In genomic region chr9:46442739-46443181, GRCm38 (mm10) we compare ENCODE assay signal across 9 mouse cellular contexts.
DNase-seq lines count a peak whose midpoint lies in the region; ATAC-seq and TF ChIP-seq lines count a peak whose summit lies in the region.
"Had no signal": no experiment of that assay in that cellular context is flagged by ENCODE, and none has a peak within 500 bp of the region (broad histone marks: within the 10 kb centered on the region; RNA-seq: fewer than 3 reads in every experiment).

No protein-coding gene starts in this region.

- H3K27me3 ChIP-seq in kidney, embryonic 15.5 days: peaks cover 47% of the 10 kb centered on the region
- peaks cover 16% of the 10 kb centered on the region for H3K27me3 ChIP-seq in hindbrain, postnatal 0 days (ENCODE audit: insufficient read depth, low read length)
- peaks cover 41% of the 10 kb centered on the region for H3K27me3 ChIP-seq in neural tube, embryonic 12.5 days (replicated peaks)

- no peak for ATAC-seq in kidney, embryonic 15.5 days (replicated peaks; ENCODE audit: low FRiP score)
- ATAC-seq in hindbrain, postnatal 0 days: no peak
- peak; percentile 44; the same call in 1 of the 2 replicates for ATAC-seq in neural tube, embryonic 12.5 days (ENCODE audit: low FRiP score, low read depth)

- H3K9ac ChIP-seq in kidney, embryonic 15.5 days: no peak overlapping the region
- 0 out of 2 replicates have a peak overlapping the region, but pooled peaks have one; percentile 9 for H3K9ac ChIP-seq in hindbrain, postnatal 0 days (replicated peaks; ENCODE audit: low read length)
- H3K9ac ChIP-seq in neural tube, embryonic 12.5 days: 0 out of 2 replicates have a peak overlapping the region, but pooled peaks have one; percentile 22

- peaks cover 17% of the 10 kb centered on the region for H3K4me1 ChIP-seq in kidney, embryonic 15.5 days
- H3K4me1 ChIP-seq in hindbrain, postnatal 0 days (ENCODE audit: insufficient read depth, low read length): peaks cover 10% of the 10 kb centered on the region; the same call in 1 of the 2 replicates
- H3K4me1 ChIP-seq in neural tube, embryonic 12.5 days: peaks cover 12% of the 10 kb centered on the region

- H3K4me3 ChIP-seq in kidney, embryonic 15.5 days (replicated peaks): peak overlapping the region; percentile 34
- peak overlapping the region; percentile 27 for H3K4me3 ChIP-seq in hindbrain, postnatal 0 days (ENCODE audit: low read length)
- H3K4me3 ChIP-seq in neural tube, embryonic 12.5 days: peak overlapping the region; percentile 31

- H3K27ac ChIP-seq in kidney, embryonic 15.5 days: no peak overlapping the region
- no peak overlapping the region for H3K27ac ChIP-seq in hindbrain, postnatal 0 days
- no peak overlapping the region for H3K27ac ChIP-seq in neural tube, embryonic 12.5 days

- no peaks in the 10 kb centered on the region for H3K9me3 ChIP-seq in kidney, embryonic 15.5 days (replicated peaks)
- no peaks in the 10 kb centered on the region for H3K9me3 ChIP-seq in hindbrain, postnatal 0 days (ENCODE audit: low read length)
- no peaks in the 10 kb centered on the region for H3K9me3 ChIP-seq in neural tube, embryonic 12.5 days

- peak; percentile 45 for TF ChIP-seq CTCF in hindbrain, postnatal 0 days (IDR thresholded peaks at IDR 0.05; ENCODE audit: low read depth)

- peak overlapping the region; percentile 66 for H3K4me2 ChIP-seq in kidney, embryonic 15.5 days
- H3K4me2 ChIP-seq in hindbrain, postnatal 0 days (ENCODE audit: low read depth, low read length): peak overlapping the region; percentile 61
- H3K4me2 ChIP-seq in neural tube, embryonic 12.5 days (replicated peaks): peak overlapping the region; percentile 75

- H3K36me3 ChIP-seq in kidney, embryonic 15.5 days: no peaks in the 10 kb centered on the region
- H3K36me3 ChIP-seq in hindbrain, postnatal 0 days (ENCODE audit: insufficient read depth, low read length): no peaks in the 10 kb centered on the region
- no peaks in the 10 kb centered on the region for H3K36me3 ChIP-seq in neural tube, embryonic 12.5 days
- H3K36me3 ChIP-seq: G1E had no signal

- WGBS in kidney, embryonic 15.5 days: 2% methylated on average over 19 of the region's 19 CpGs
- WGBS in hindbrain, postnatal 0 days: 3% methylated on average over 19 of the region's 19 CpGs
- WGBS in neural tube, embryonic 12.5 days: under 1% methylated on average over 19 of the region's 19 CpGs

- intact Hi-C loops in left cerebral cortex, postnatal 10 days (cut with DNase I): no loop called here

- DNase-seq in kidney, adult 18-20 months: no peak
- peak; percentile 56 for DNase-seq in embryo, embryonic 9.5 days (ENCODE audit: extremely low spot score)
- peak; percentile 45 for DNase-seq in hindbrain, postnatal 0 days (ENCODE audit: low spot score)
- DNase-seq in urinary bladder, postnatal 25 days (ENCODE audit: low spot score): no peak
- DNase-seq in left cerebral cortex, postnatal 10 days (ENCODE audit: extremely low spot score in 1 of 2, low spot score in 2 of 2): no peak
- no peak for DNase-seq in cerebellum, adult 8-10 months

Comparison
In these comparisons a context has a peak if more than half of its experiments do, and no peak if none do; other contexts are left out.
1. DNase-seq: peak in embryo, embryonic 9.5 days (single experiment) and hindbrain, postnatal 0 days (single experiment); none in kidney, adult 18-20 months (single experiment), urinary bladder, postnatal 25 days (single experiment), left cerebral cortex, postnatal 10 days (0 of 2) and cerebellum, adult 8-10 months (single experiment).
2. Peak in every context shown above with its lines, with median percentiles within 50 percentile points of each other: H3K4me2 ChIP-seq and H3K4me3 ChIP-seq.